Mouse (Mus musculus) ES-Bruce4 (cell line): ENCODE data around the gene Rps23.

ENCODE experiments used
- CTCF ChIP-seq: IDR thresholded peaks from one replicate; pipeline ENCODE4 v1.8.1; 2011; ENCODE audit warnings: low read depth, low read length
- POLR2A ChIP-seq: IDR thresholded peaks from one replicate; pipeline ENCODE4 v1.8.1; 2011; ENCODE audit warnings: low read length; ENCODE audit not compliant: insufficient read depth

DNA sequence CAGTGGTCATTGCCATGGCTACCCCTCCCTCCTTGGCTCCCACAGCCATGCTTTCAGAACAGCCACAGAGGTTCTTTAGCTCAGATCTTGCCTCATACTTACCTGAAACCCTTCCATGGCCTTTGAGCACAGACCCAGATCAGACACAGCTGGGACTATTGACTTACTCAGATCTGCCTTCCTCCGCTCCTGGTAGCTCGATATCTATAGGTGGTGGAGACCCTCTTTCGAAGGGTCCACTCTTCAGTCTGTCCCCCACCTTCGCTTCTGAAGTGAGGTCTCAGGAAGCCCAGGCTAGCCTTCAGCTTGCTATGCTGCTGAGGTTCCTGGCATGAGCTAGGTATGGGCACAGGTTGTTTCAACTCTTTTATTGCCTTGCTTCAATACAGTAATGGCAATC, 8.0 kb upstream of the Rps23 start:
- TF ChIP-seq POLR2A (no peak), CTCF (no peak)
